Mouse (Mus musculus) liver, embryonic 14.5 days (tissue): Measurements from ENCODE around the gene Bmp7.

Experiments used
- CTCF ChIP-seq: IDR thresholded peaks from 2 replicates; pipeline ENCODE4 v1.5.1; 2016; ENCODE audit warnings: antibody characterized with exemption, low read depth, control low read depth
- EP300 ChIP-seq: IDR thresholded peaks from 2 replicates; pipeline ENCODE4 v1.6.1; 2016; ENCODE audit warnings: antibody characterized with exemption, low read depth

DNA sequence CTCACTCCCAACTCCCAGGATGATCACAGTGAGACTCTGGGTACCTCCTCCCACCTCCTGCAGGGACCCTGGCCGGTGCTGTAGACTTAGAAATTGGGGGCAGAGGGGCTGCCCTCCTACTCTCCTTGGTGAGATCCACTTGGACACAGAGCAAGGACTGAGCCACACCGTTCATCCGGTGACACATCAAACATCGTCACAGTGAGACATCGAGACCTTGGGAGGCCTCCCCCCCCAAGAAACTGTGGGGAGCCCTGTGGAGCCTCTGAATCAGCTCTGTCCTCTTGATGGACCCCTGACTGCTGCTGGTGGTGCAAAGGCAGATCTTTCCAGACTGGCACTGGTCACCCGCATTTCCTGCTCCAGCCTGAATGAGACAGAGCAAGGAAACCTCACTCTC is 35.5 kb downstream of the Bmp7 start:
- TF ChIP-seq CTCF (no peak), EP300 (no peak)
